In genomic region chr6:72993688-72994082, GRCm38 (mm10) we compare ENCODE assay signal across 22 mouse cellular contexts. TPM values are rescaled to one million over a fixed set of nuclear protein-coding genes. Genes with fewer than 3 reads are reported as not detected.
DNase-seq lines count a peak whose midpoint lies in the region; ATAC-seq and TF ChIP-seq lines count a peak whose summit lies in the region.
"Had no signal": no experiment of that assay in that cellular context is flagged by ENCODE, and none has a peak within 500 bp of the region (broad histone marks: within the 10 kb centered on the region; RNA-seq: fewer than 3 reads in every experiment).

No protein-coding gene starts in this region.

- no peak for TF ChIP-seq EP300 in liver, postnatal 0 days (IDR thresholded peaks at IDR 0.05; ENCODE audit: low read depth)

- H3K9me3 ChIP-seq in liver, postnatal 0 days (ENCODE audit: low read length): no peaks in the 10 kb centered on the region
- H3K9me3 ChIP-seq in intestine, postnatal 0 days (ENCODE audit: control insufficient read depth): no peaks in the 10 kb centered on the region
- no peaks in the 10 kb centered on the region for H3K9me3 ChIP-seq in hindbrain, embryonic 16.5 days (ENCODE audit: control insufficient read depth, low read length)
- no peaks in the 10 kb centered on the region for H3K9me3 ChIP-seq in limb, embryonic 10.5 days (replicated peaks)
- H3K9me3 ChIP-seq: embryonic facial prominence, embryonic 15.5 days; heart, embryonic 13.5 days; hindbrain, embryonic 13.5 days; megakaryocyte, embryonic 14.5 days had no signal

- peak; percentile 12 for DNase-seq in liver, adult 2 months (ENCODE audit: extremely low read depth, low read depth, low spot score)
- DNase-seq in liver, postnatal 0 days: no peak
- DNase-seq in CD4-positive helper T cell, adult 2 months (ENCODE audit: low read depth, low spot score): peak; percentile 57
- no peak for DNase-seq in frontal cortex, postnatal 36 days (ENCODE audit: low spot score in 2 of 2)
- DNase-seq in limb, embryonic 10.5 days (ENCODE audit: low spot score): no peak
- DNase-seq: adrenal gland, postnatal 14 days; cerebellum, adult 9-11 months; gastrocnemius, postnatal 10 days; heart, adult 2 months; kidney, postnatal 4 days; midbrain, embryonic 14.5 days had no signal

- no peak overlapping the region for H3K27ac ChIP-seq in liver, adult 2 months (replicated peaks; ENCODE audit: insufficient read depth, low read depth, low read length)
- no peak overlapping the region for H3K27ac ChIP-seq in liver, postnatal 0 days (ENCODE audit: low read depth)
- H3K27ac ChIP-seq in intestine, postnatal 0 days (ENCODE audit: low read depth, low read length): no peak overlapping the region
- no peak overlapping the region for H3K27ac ChIP-seq in hindbrain, embryonic 16.5 days (ENCODE audit: low read depth, low read length)
- no peak overlapping the region for H3K27ac ChIP-seq in limb, embryonic 10.5 days
- H3K27ac ChIP-seq: embryonic facial prominence, embryonic 15.5 days; heart, adult 2 months; heart, embryonic 13.5 days; hindbrain, embryonic 13.5 days; liver, embryonic 14.5 days had no signal

- no peaks in the 10 kb centered on the region for H3K27me3 ChIP-seq in liver, adult 2 months (ENCODE audit: control insufficient read depth, insufficient read depth, low read length)
- no peaks in the 10 kb centered on the region for H3K27me3 ChIP-seq in liver, postnatal 0 days (ENCODE audit: insufficient read depth, low read length)
- H3K27me3 ChIP-seq in intestine, postnatal 0 days (replicated peaks; ENCODE audit: control insufficient read depth, insufficient read depth, low read length): no peaks in the 10 kb centered on the region
- no peaks in the 10 kb centered on the region for H3K27me3 ChIP-seq in hindbrain, embryonic 16.5 days (replicated peaks; ENCODE audit: control insufficient read depth, insufficient read depth, low read length)
- H3K27me3 ChIP-seq in limb, embryonic 10.5 days (ENCODE audit: low read depth, poor library complexity, severe bottlenecking): no peaks in the 10 kb centered on the region
- H3K27me3 ChIP-seq: CH12.LX; embryonic facial prominence, embryonic 15.5 days; heart, embryonic 13.5 days; hindbrain, embryonic 13.5 days had no signal

- 51% methylated on average over 5 of the region's 5 CpGs for WGBS in liver, adult 2 months
- 56% methylated on average over 5 of the region's 5 CpGs for WGBS in liver, postnatal 0 days (ENCODE audit: insufficient replicate concordance)
- 42% methylated on average over 5 of the region's 5 CpGs for WGBS in intestine, postnatal 0 days
- WGBS in hindbrain, embryonic 16.5 days: 79% methylated on average over 5 of the region's 5 CpGs
- WGBS in limb, embryonic 10.5 days: 88% methylated on average over 5 of the region's 5 CpGs

- TF ChIP-seq CTCF in liver, adult 2 months (IDR thresholded peaks at IDR 0.05; ENCODE audit: low read depth, low read length): no peak
- no peak for TF ChIP-seq CTCF in liver, postnatal 0 days (IDR thresholded peaks at IDR 0.05; ENCODE audit: low read depth)
- TF ChIP-seq CTCF in intestine, postnatal 0 days (IDR thresholded peaks at IDR 0.05; ENCODE audit: low read depth): no peak

- H3K36me3 ChIP-seq in liver, adult 2 months (ENCODE audit: control insufficient read depth, insufficient read depth, low read length): no peaks in the 10 kb centered on the region
- no peaks in the 10 kb centered on the region for H3K36me3 ChIP-seq in liver, postnatal 0 days (replicated peaks; ENCODE audit: insufficient read depth, low read length)
- no peaks in the 10 kb centered on the region for H3K36me3 ChIP-seq in intestine, postnatal 0 days (ENCODE audit: control insufficient read depth, insufficient read depth)
- no peaks in the 10 kb centered on the region for H3K36me3 ChIP-seq in hindbrain, embryonic 16.5 days (ENCODE audit: control insufficient read depth, insufficient read depth, low read length)
- no peaks in the 10 kb centered on the region for H3K36me3 ChIP-seq in limb, embryonic 10.5 days
- H3K36me3 ChIP-seq: embryonic facial prominence, embryonic 15.5 days; heart, embryonic 13.5 days; hindbrain, embryonic 13.5 days had no signal

- H3K9ac ChIP-seq in liver, adult 2 months (ENCODE audit: low read depth, low read length): no peak overlapping the region
- no peak overlapping the region for H3K9ac ChIP-seq in liver, postnatal 0 days (replicated peaks)
- H3K9ac ChIP-seq in intestine, postnatal 0 days (ENCODE audit: low read depth, low read length): no peak overlapping the region
- no peak overlapping the region for H3K9ac ChIP-seq in hindbrain, embryonic 16.5 days (ENCODE audit: low read depth, low read length)
- H3K9ac ChIP-seq: embryonic facial prominence, embryonic 15.5 days; heart, embryonic 13.5 days; hindbrain, embryonic 13.5 days; liver, embryonic 14.5 days had no signal

- H3K4me1 ChIP-seq in liver, adult 2 months (ENCODE audit: control insufficient read depth, insufficient read depth, low read length): no peaks in the 10 kb centered on the region
- H3K4me1 ChIP-seq in liver, postnatal 0 days (ENCODE audit: insufficient read depth): peaks cover 10% of the 10 kb centered on the region
- H3K4me1 ChIP-seq in intestine, postnatal 0 days (replicated peaks; ENCODE audit: control insufficient read depth, insufficient read depth, low read length): peaks cover 5% of the 10 kb centered on the region
- no peaks in the 10 kb centered on the region for H3K4me1 ChIP-seq in hindbrain, embryonic 16.5 days (ENCODE audit: control insufficient read depth, insufficient read depth, low read depth, low read length)
- peaks cover 7% of the 10 kb centered on the region for H3K4me1 ChIP-seq in limb, embryonic 10.5 days
- H3K4me1 ChIP-seq: hindbrain, embryonic 13.5 days had no signal

- H3K79me2 ChIP-seq in liver, adult 2 months (ENCODE audit: control insufficient read depth, insufficient read depth, low read length): no peaks in the 10 kb centered on the region

- TF ChIP-seq POLR2A in liver, adult 2 months (IDR thresholded peaks at IDR 0.05; ENCODE audit: extremely low read depth, insufficient read depth, low read length): no peak

- no peak overlapping the region for H3K4me2 ChIP-seq in liver, postnatal 0 days (ENCODE audit: low read depth, low read length)
- peak overlapping the region; percentile 25; the same call in 1 of the 2 replicates for H3K4me2 ChIP-seq in intestine, postnatal 0 days (replicated peaks; ENCODE audit: low read depth)
- no peak overlapping the region for H3K4me2 ChIP-seq in hindbrain, embryonic 16.5 days (ENCODE audit: low read length)
- H3K4me2 ChIP-seq: embryonic facial prominence, embryonic 15.5 days; heart, embryonic 13.5 days; hindbrain, embryonic 13.5 days had no signal

- no peak for ATAC-seq in liver, postnatal 0 days
- ATAC-seq in activated CD4-positive, CD25-positive, alpha-beta regulatory T cell, adult 4 months: peak; percentile 26
- ATAC-seq in intestine, postnatal 0 days: no peak; the same call in 1 of the 2 replicates
- no peak for ATAC-seq in hindbrain, embryonic 16.5 days
- ATAC-seq: forebrain, embryonic 14.5 days; lung, postnatal 0 days had no signal

- no peak overlapping the region for H3K4me3 ChIP-seq in liver, adult 2 months (ENCODE audit: insufficient read depth, low read depth, low read length)
- no peak overlapping the region for H3K4me3 ChIP-seq in liver, postnatal 0 days (ENCODE audit: low read depth, low read length)
- no peak overlapping the region for H3K4me3 ChIP-seq in intestine, postnatal 0 days (ENCODE audit: low read depth, low read length)
- H3K4me3 ChIP-seq in hindbrain, embryonic 16.5 days (ENCODE audit: low read length): no peak overlapping the region
- H3K4me3 ChIP-seq in limb, embryonic 10.5 days: no peak overlapping the region
- H3K4me3 ChIP-seq: embryonic facial prominence, embryonic 15.5 days; heart, adult 2 months; heart, embryonic 13.5 days; hindbrain, embryonic 13.5 days; megakaryocyte, embryonic 14.5 days had no signal

RNA-seq across cellular contexts. Expression of gene Tmsb10, which starts 35.1 kb away (rescaled TPM):
- 5.0 and 5.4 TPM in 2 replicates for total RNA-seq in liver, adult 2 months (2014; rRNA removed)
- polyA plus RNA-seq in liver, adult 2 months (2012; rRNA removed): 5.2 and 7.1 TPM in 2 replicates
- polyA plus RNA-seq in liver, postnatal 0 days (2015; fragmentation: Nextera tagmentation; extraction: Ambion mirVana): 320 and 328 TPM in 2 replicates
- polyA plus RNA-seq in activated CD4-positive, CD25-positive, alpha-beta regulatory T cell, adult 4 months (2017; shearing (Covaris generic)): 1,000 to 10,000 TPM; 4,284 to 5,100 TPM
- 3,149 and 3,323 TPM in 2 replicates for polyA plus RNA-seq in intestine, postnatal 0 days (2015; fragmentation: Nextera tagmentation; extraction: Ambion mirVana)
- polyA plus RNA-seq in hindbrain, embryonic 16.5 days (2015; fragmentation: Nextera tagmentation; extraction: Ambion mirVana): 3,926 and 4,269 TPM in 2 replicates
- polyA plus RNA-seq in limb, embryonic 10.5 days (2016; fragmentation: Nextera tagmentation; extraction: Ambion mirVana): 2,907 and 3,028 TPM in 2 replicates

Comparison
In these comparisons a context has a peak if more than half of its experiments do, and no peak if none do; other contexts are left out.
1. DNase-seq: peak in liver, adult 2 months (single experiment) and CD4-positive helper T cell, adult 2 months (single experiment); none in liver, postnatal 0 days (single experiment), frontal cortex, postnatal 36 days (0 of 2) and limb, embryonic 10.5 days (single experiment).
2. RNA of gene Tmsb10, which starts 35.1 kb away (polyA plus RNA-seq): 4,284 to 5,100 TPM in activated CD4-positive, CD25-positive, alpha-beta regulatory T cell, adult 4 months, 3,926 to 4,269 TPM in hindbrain, embryonic 16.5 days, 3,149 to 3,323 TPM in intestine, postnatal 0 days, 2,907 to 3,028 TPM in limb, embryonic 10.5 days and 320 to 328 TPM in liver, postnatal 0 days; 5.2 to 7.1 TPM in liver, adult 2 months; every median in the first group is over 10 times any median in the second.